Mouse (Mus musculus) erythroblast, embryonic 14.5 days (primary cell): ENCODE data around the gene Cebpz.

ENCODE experiments used
- GATA1 ChIP-seq: IDR thresholded peaks from 2 replicates; pipeline ENCODE4 v1.6.1; 2012; ENCODE audit warnings: low read length, inconsistent platforms, mixed read lengths
- TAL1 ChIP-seq: IDR thresholded peaks from 3 replicates; pipeline ENCODE4 v1.6.1; 2012; ENCODE audit warnings: low read length, inconsistent platforms, mixed read lengths

DNA sequence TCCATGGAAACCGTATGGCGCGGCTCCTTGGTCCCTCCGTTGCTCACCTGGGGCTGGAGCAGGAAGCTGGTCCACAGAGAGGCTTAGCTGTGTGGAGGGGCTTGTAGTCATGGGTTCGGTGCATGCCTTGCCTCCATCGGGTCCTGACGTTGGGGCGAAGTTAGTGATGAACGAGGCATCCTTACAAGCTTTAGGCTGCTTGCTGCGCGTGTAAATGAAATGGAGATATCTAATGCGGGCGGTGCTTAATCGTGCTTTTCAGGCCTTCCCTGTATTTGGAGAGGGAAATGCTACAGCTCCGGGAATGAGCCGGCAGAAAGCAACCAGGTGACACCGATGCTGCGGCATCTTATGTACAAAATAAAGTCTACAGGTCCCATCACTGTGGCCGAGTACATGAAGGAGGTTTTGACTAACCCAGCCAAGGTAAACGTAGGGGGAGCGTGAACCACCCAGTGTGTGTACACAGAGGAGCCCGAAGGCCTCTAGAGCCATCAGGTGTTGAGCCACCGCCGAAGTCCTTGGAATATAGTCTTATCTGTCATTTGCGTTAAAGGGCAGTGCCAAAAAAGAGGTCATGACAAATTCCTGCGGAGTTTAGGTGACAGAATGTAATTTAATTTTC, 475 bp upstream of the Cebpz start:
- TF ChIP-seq GATA1, result no peak
- no peak for TF ChIP-seq TAL1
